Mouse (Mus musculus): ENCODE data around the gene Plppr1. TPM values are rescaled to one million over a fixed set of nuclear protein-coding genes. Genes with fewer than 3 reads are reported as not detected.

The Plppr1 gene
- polyA plus RNA-seq, 2 experiments, result 2.8 to 5.0 TPM

DNA sequence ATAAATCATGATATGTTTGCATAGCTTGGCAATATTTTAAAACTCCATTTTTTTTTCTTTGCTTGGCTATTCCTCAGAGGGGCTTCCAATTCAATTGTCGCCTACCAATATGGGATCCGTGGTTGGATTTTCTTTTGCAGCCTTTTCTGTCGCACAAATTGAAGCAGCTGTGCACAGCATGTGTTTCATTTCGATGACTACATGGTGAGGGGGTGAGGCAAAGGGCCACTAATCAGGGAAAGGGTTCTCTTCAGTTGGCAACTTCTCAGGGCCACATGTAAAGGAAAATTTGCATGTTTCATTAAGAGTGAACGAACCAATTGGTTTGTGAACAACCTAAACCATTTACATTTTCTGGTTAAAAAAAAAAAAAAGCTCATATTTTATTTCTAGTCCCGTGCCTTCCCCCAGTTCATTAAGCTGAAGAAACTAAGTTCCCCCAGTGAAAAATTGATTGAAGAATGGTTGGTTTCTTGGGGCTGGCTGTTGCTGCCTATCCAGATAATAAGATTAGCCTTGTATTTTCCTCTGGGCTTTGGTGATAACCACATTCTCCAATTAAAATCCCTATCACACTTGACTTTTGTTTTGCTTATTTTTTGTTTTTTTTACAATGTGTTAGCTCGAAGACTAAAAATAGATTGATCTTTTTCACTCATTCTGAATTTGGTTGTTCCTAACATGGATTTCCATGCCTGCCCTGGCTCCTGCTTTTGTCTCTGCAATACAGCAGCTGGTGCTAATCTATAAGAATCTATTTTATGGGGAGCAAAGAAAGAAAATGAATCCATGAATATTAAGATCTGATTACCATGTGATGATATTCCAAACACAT is 43.1 kb downstream of the Plppr1 start:
- no peak for TF ChIP-seq POLR2A (IDR thresholded peaks at IDR 0.05; ENCODE audit: borderline replicate concordance, extremely low read depth, insufficient read depth, insufficient read length)
- Histone ChIP-seq H3K9ac (ENCODE audit: low read depth, low read length, severe bottlenecking) (no peak overlapping the region), H3K9me3 (ENCODE audit: control insufficient read depth, low read length) (no peaks in the 10 kb centered on the region), H3K27me3 (ENCODE audit: control insufficient read depth, insufficient read depth, low read length) (no peaks in the 10 kb centered on the region), H3K4me2 (replicated peaks; ENCODE audit: low read depth, low read length, severe bottlenecking) (no peak overlapping the region), H3K27ac (replicated peaks; ENCODE audit: low read depth, low read length) (no peak overlapping the region), H3K4me3 (replicated peaks; ENCODE audit: low read length) (no peak overlapping the region), H3K4me1 (ENCODE audit: control insufficient read depth, insufficient read depth, low read length) (no peaks in the 10 kb centered on the region), H3K36me3 (ENCODE audit: control insufficient read depth, insufficient read depth, low read length) (no peaks in the 10 kb centered on the region)
- WGBS, result 42% methylated on average over 7 of the region's 7 CpGs
- ATAC-seq (ENCODE audit: low FRiP score, low read depth), result no peak
- DNase-seq (ENCODE audit: low spot score), result no peak

DNA sequence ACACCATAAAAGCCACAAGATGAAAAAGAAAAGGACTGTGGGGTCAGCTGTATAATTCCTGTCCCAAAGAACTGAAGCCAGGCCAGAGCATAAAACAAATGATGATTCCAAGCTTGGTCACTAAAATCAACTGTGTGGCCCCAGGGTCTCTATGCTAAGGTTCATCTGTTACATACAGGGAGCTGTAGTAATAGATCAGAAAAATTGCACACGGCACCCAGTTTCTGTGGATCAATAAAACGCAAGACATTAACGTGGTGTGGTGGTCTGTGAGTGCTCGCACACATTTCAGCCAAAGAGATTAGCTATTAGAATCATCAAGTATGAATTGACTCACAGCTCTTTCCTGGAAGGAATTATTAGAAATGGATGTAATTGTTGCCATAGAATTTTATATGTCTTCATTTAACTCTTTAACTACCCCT is 43.7 kb downstream of the Plppr1 start:
- no peak overlapping the region for H3K4me2 ChIP-seq (replicated peaks; ENCODE audit: low read depth, low read length, severe bottlenecking)
- H3K4me3 ChIP-seq (replicated peaks; ENCODE audit: low read length), result no peak overlapping the region
- no peaks in the 10 kb centered on the region for H3K36me3 ChIP-seq (ENCODE audit: control insufficient read depth, insufficient read depth, low read length)
- no peak for ATAC-seq (ENCODE audit: low FRiP score, low read depth)
- DNase-seq (ENCODE audit: low spot score), result no peak
- WGBS, result 68% methylated on average over 4 of the region's 4 CpGs
- no peak overlapping the region for H3K27ac ChIP-seq (replicated peaks; ENCODE audit: low read depth, low read length)
- H3K9me3 ChIP-seq (ENCODE audit: control insufficient read depth, low read length), result no peaks in the 10 kb centered on the region
- H3K4me1 ChIP-seq (ENCODE audit: control insufficient read depth, insufficient read depth, low read length), result no peaks in the 10 kb centered on the region
- H3K27me3 ChIP-seq (ENCODE audit: control insufficient read depth, insufficient read depth, low read length), result no peaks in the 10 kb centered on the region
- TF ChIP-seq POLR2A (IDR thresholded peaks at IDR 0.05; ENCODE audit: borderline replicate concordance, extremely low read depth, insufficient read depth, insufficient read length), result no peak
- H3K9ac ChIP-seq (ENCODE audit: low read depth, low read length, severe bottlenecking), result no peak overlapping the region

DNA sequence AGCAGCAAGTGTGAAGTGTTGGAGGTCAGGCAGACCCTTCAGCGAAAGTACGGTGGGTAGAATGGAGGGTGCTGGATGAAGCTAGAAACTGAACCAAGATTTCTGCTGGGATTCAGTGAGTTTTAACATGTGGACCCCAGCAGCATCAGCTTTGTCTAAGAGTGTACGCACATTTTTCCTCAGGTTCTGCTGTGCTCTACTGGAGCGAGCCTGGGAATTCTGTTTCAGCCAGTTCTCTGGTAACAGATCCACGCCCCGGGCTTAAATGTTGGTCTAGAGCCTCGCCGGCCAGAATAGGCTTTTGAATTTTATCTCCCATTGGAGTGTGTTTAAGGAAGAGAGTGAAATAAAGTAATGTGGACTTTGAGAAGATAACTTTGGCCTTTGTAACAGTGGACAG is 45.8 kb downstream of the Plppr1 start:
- H3K9me3 ChIP-seq (ENCODE audit: control insufficient read depth, low read length), result no peaks in the 10 kb centered on the region
- H3K36me3 ChIP-seq (ENCODE audit: control insufficient read depth, insufficient read depth, low read length), result no peaks in the 10 kb centered on the region
- H3K27ac ChIP-seq (replicated peaks; ENCODE audit: low read depth, low read length), result no peak overlapping the region
- H3K4me3 ChIP-seq (replicated peaks; ENCODE audit: low read length), result no peak overlapping the region
- no peak overlapping the region for H3K4me2 ChIP-seq (replicated peaks; ENCODE audit: low read depth, low read length, severe bottlenecking)
- WGBS, result 68% methylated on average over 8 of the region's 8 CpGs
- no peak overlapping the region for H3K9ac ChIP-seq (ENCODE audit: low read depth, low read length, severe bottlenecking)
- H3K4me1 ChIP-seq (ENCODE audit: control insufficient read depth, insufficient read depth, low read length), result no peaks in the 10 kb centered on the region
- no peak for TF ChIP-seq POLR2A (IDR thresholded peaks at IDR 0.05; ENCODE audit: borderline replicate concordance, extremely low read depth, insufficient read depth, insufficient read length)
- no peak for ATAC-seq (ENCODE audit: low FRiP score, low read depth)
- H3K27me3 ChIP-seq (ENCODE audit: control insufficient read depth, insufficient read depth, low read length), result no peaks in the 10 kb centered on the region
- no peak for DNase-seq (ENCODE audit: low spot score)

DNA sequence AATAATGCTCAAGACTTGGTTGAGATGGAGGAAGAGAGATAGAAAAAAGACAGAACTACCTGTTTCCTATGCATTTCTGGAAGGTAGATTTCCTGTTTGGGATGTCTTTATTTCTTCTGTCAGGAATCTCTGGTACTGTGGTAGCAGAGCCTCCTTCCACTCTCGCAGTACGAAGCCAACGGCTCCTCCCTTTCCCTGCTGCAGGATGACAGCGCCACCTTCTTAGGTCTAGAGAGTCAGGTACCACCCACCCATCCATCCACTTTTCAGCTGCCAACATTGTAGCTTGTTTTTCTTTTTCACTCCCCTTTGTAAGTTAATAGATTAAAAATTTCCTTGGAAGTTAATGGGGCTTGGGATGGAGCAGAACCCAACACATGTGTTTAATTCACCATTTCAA is 48.8 kb downstream of the Plppr1 start:
- Histone ChIP-seq H3K27ac (replicated peaks; ENCODE audit: low read depth, low read length) (no peak overlapping the region), H3K9ac (ENCODE audit: low read depth, low read length, severe bottlenecking) (no peak overlapping the region), H3K36me3 (ENCODE audit: control insufficient read depth, insufficient read depth, low read length) (no peaks in the 10 kb centered on the region), H3K4me1 (ENCODE audit: control insufficient read depth, insufficient read depth, low read length) (no peaks in the 10 kb centered on the region), H3K9me3 (ENCODE audit: control insufficient read depth, low read length) (no peaks in the 10 kb centered on the region), H3K4me2 (replicated peaks; ENCODE audit: low read depth, low read length, severe bottlenecking) (no peak overlapping the region), H3K4me3 (replicated peaks; ENCODE audit: low read length) (no peak overlapping the region), H3K27me3 (ENCODE audit: control insufficient read depth, insufficient read depth, low read length) (no peaks in the 10 kb centered on the region)
- ATAC-seq (ENCODE audit: low FRiP score, low read depth) (no peak), DNase-seq (ENCODE audit: low spot score) (no peak)
- 79% methylated on average over 4 of the region's 4 CpGs for WGBS
- TF ChIP-seq POLR2A (IDR thresholded peaks at IDR 0.05; ENCODE audit: borderline replicate concordance, extremely low read depth, insufficient read depth, insufficient read length), result no peak

DNA sequence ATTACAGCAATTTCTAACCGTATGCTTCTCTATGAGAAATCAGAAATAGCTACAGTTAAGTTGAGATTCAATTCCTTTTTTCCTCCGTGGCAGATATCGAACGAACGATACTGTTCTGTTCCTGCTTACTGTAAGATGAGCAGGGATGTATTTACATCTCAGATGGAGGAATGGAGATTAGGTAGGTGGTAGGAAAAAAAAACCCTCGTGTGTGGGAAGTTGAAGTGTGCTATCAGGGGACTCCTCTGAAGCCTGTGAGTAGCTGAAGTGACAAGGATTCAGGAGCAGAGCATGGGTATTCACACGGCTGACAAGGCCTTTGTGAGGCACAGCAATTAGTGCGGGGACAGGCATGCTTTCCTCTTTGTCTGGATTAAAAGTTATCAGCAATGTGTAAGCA is 49.3 kb downstream of the Plppr1 start:
- H3K4me3 ChIP-seq (replicated peaks; ENCODE audit: low read length), result no peak overlapping the region
- no peak overlapping the region for H3K9ac ChIP-seq (ENCODE audit: low read depth, low read length, severe bottlenecking)
- DNase-seq (ENCODE audit: low spot score) (no peak), ATAC-seq (ENCODE audit: low FRiP score, low read depth) (no peak)
- no peaks in the 10 kb centered on the region for H3K36me3 ChIP-seq (ENCODE audit: control insufficient read depth, insufficient read depth, low read length)
- 81% methylated on average over 8 of the region's 8 CpGs for WGBS
- no peaks in the 10 kb centered on the region for H3K9me3 ChIP-seq (ENCODE audit: control insufficient read depth, low read length)
- H3K4me2 ChIP-seq (replicated peaks; ENCODE audit: low read depth, low read length, severe bottlenecking), result no peak overlapping the region
- H3K27ac ChIP-seq (replicated peaks; ENCODE audit: low read depth, low read length), result no peak overlapping the region
- no peaks in the 10 kb centered on the region for H3K4me1 ChIP-seq (ENCODE audit: control insufficient read depth, insufficient read depth, low read length)
- H3K27me3 ChIP-seq (ENCODE audit: control insufficient read depth, insufficient read depth, low read length), result no peaks in the 10 kb centered on the region
- no peak for TF ChIP-seq POLR2A (IDR thresholded peaks at IDR 0.05; ENCODE audit: borderline replicate concordance, extremely low read depth, insufficient read depth, insufficient read length)

All from limb, embryonic 14.5 days (tissue).